Mouse (Mus musculus): ENCODE measurements around the gene Cpsf6.

Gene Cpsf6

GRCm38 (mm10) chr10:117384386-117385085 lies 4.7 kb upstream of the Cpsf6 start:
- DNase-seq = no peak

- no peak for DNase-seq
These were observed 4.1 kb upstream of the Cpsf6 start for GRCm38 (mm10) chr10:117383941-117384340.

- no peak for DNase-seq
These were observed 3.3 kb upstream of the Cpsf6 start for GRCm38 (mm10) chr10:117382996-117383550.

- DNase-seq = no peak
These were observed 2.3 kb upstream of the Cpsf6 start for GRCm38 (mm10) chr10:117382146-117382545.

- DNase-seq = no peak
These were observed 1.1 kb upstream of the Cpsf6 start for GRCm38 (mm10) chr10:117380721-117381570.

- no peak for DNase-seq
These were observed 374 bp downstream of the Cpsf6 start for GRCm38 (mm10) chr10:117379441-117379840.

- no peak for DNase-seq
These were observed 1.2 kb downstream of the Cpsf6 start for GRCm38 (mm10) chr10:117378642-117379041.

GRCm38 (mm10) chr10:117378291-117378555 lies 1.6 kb downstream of the Cpsf6 start:
- no peak for DNase-seq

- no peak for DNase-seq
These were observed 2.2 kb downstream of the Cpsf6 start for GRCm38 (mm10) chr10:117377431-117378290.

GRCm38 (mm10) chr10:117376580-117377189 lies 3.1 kb downstream of the Cpsf6 start:
- peak; percentile 97 for DNase-seq

GRCm38 (mm10) chr10:117375841-117376579 lies 3.8 kb downstream of the Cpsf6 start:
- DNase-seq = peak; percentile 59

GRCm38 (mm10) chr10:117375163-117375562 lies 4.7 kb downstream of the Cpsf6 start:
- no peak for DNase-seq

GRCm38 (mm10) chr10:117363106-117363505 lies 16.7 kb downstream of the Cpsf6 start:
- peak; percentile 27 for DNase-seq

GRCm38 (mm10) chr10:117358891-117359290 lies 20.9 kb downstream of the Cpsf6 start:
- DNase-seq = no peak

GRCm38 (mm10) chr10:117343000-117343399 lies 36.8 kb downstream of the Cpsf6 start:
- DNase-seq = no peak

- DNase-seq = no peak
These were observed 37.4 kb downstream of the Cpsf6 start for GRCm38 (mm10) chr10:117342406-117342805.

GRCm38 (mm10) chr10:117341029-117341428 lies 38.8 kb downstream of the Cpsf6 start:
- DNase-seq = no peak

- DNase-seq = no peak
These were observed 40.6 kb downstream of the Cpsf6 start for GRCm38 (mm10) chr10:117339241-117339640.

GRCm38 (mm10) chr10:117337946-117338345 lies 41.9 kb downstream of the Cpsf6 start:
- no peak for DNase-seq

- no peak for DNase-seq
These were observed 44.2 kb downstream of the Cpsf6 start for GRCm38 (mm10) chr10:117335649-117336048.

- no peak for DNase-seq
These were observed 49.3 kb downstream of the Cpsf6 start for GRCm38 (mm10) chr10:117330521-117330920.

- DNase-seq = no peak
These were observed 56.0 kb downstream of the Cpsf6 start for GRCm38 (mm10) chr10:117323782-117324181.

All from right cerebral cortex, postnatal 25 days (tissue).